Mouse (Mus musculus) ES-Bruce4 (cell line): ENCODE data around the gene Ski.

Source experiments
- CTCF ChIP-seq: IDR thresholded peaks from one replicate; pipeline ENCODE4 v1.8.1; 2011; ENCODE audit warnings: low read depth, low read length
- POLR2A ChIP-seq: IDR thresholded peaks from one replicate; pipeline ENCODE4 v1.8.1; 2011; ENCODE audit warnings: low read length; ENCODE audit not compliant: insufficient read depth

DNA sequence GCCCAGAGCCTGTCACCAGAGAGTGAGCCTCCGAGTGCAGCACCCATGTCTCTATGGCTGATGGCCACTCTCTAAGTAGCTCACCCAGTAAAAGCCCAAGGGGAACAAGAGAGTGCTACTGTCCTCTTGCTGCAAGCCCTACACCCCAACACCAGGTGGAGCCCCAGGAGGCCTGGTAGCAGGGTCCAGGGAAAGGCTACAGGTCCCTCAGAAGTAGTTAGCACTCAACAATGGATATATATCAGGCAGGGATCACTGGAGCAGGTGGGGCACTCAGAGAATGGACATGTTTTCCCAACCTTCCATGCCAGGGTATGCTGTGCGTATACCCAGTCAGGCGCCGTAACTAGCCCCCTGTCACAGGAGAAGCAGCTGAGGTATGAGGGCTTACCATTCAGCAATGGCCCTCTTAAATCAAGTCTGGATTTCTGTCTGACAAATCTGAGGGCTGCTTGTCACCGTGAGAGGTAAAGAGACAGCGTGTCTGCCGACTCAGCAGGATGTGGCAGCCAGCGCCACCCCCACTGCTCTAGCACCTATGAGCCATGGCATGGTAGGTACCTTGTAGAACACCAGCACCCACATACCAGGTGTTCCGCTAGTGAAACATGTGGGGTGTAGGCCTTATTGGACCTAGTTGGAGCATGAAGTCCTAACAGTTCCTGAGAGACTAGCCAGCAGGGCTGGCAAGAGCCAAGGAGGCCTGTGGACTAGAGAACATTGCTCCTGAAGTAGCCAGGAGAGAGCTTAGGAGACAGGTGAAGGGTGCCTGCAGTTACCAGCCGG, 93.1 kb downstream of the Ski start:
- peak; percentile 17 for TF ChIP-seq CTCF
- TF ChIP-seq POLR2A, result no peak
